ENCODE assay signal across 14 mouse cellular contexts in the genomic region with DNA sequence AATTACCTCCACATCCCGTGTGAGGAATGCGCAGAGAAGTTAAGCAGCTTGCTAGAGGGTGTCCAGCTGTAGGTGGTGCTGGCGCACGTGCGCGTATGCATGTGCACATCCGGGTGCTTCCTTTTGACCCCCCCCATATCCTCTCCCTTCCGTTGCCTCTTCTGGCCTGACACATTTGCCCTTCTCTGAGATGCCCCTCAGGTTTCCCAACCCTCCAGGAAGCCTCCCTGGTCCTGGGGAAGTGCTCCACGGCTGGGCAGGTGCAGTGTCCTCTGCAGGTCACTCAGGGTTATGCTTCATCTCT. TPM values are rescaled to one million over a fixed set of nuclear protein-coding genes. Genes with fewer than 3 reads are reported as not detected.
DNase-seq lines count a peak whose midpoint lies in the region; ATAC-seq and TF ChIP-seq lines count a peak whose summit lies in the region.
"Had no signal": no experiment of that assay in that cellular context is flagged by ENCODE, and none has a peak within 500 bp of the region (broad histone marks: within the 10 kb centered on the region; RNA-seq: fewer than 3 reads in every experiment).

No protein-coding gene starts in this region.

- H3K4me2 ChIP-seq in midbrain, embryonic 11.5 days: no peak overlapping the region
- no peak overlapping the region for H3K4me2 ChIP-seq in midbrain, embryonic 16.5 days (ENCODE audit: low read length)
- no peak overlapping the region for H3K4me2 ChIP-seq in forebrain, embryonic 11.5 days (ENCODE audit: low read depth, low read length, severe bottlenecking)
- H3K4me2 ChIP-seq: embryonic facial prominence, embryonic 12.5 days; liver, embryonic 11.5 days had no signal

- no peak for TF ChIP-seq CTCF in gastrocnemius, adult 2 months (IDR thresholded peaks at IDR 0.05)

- ATAC-seq in midbrain, embryonic 11.5 days (ENCODE audit: low FRiP score): no peak
- no peak for ATAC-seq in midbrain, embryonic 16.5 days
- ATAC-seq in neutrophil, adult 5-6 weeks (ENCODE audit: extremely low read depth, insufficient number of reproducible peaks, low FRiP score, poor library complexity, severe bottlenecking): peak; percentile 55
- no peak for ATAC-seq in forebrain, embryonic 11.5 days (replicated peaks; ENCODE audit: low FRiP score)

- H3K36me3 ChIP-seq in midbrain, embryonic 11.5 days (ENCODE audit: control insufficient read depth, insufficient read depth, low read length): no peaks in the 10 kb centered on the region
- H3K36me3 ChIP-seq in midbrain, embryonic 16.5 days (ENCODE audit: control insufficient read depth, insufficient read depth, low read length): no peaks in the 10 kb centered on the region
- no peaks in the 10 kb centered on the region for H3K36me3 ChIP-seq in forebrain, embryonic 11.5 days (ENCODE audit: control insufficient read depth, insufficient read depth, low read length)
- H3K36me3 ChIP-seq: embryonic facial prominence, embryonic 12.5 days; midbrain, embryonic 10.5 days had no signal

- no peak overlapping the region for H3K9ac ChIP-seq in midbrain, embryonic 11.5 days (ENCODE audit: low read length)
- H3K9ac ChIP-seq in midbrain, embryonic 16.5 days (ENCODE audit: low read depth, low read length): no peak overlapping the region
- H3K9ac ChIP-seq in forebrain, embryonic 11.5 days (ENCODE audit: low read length): no peak overlapping the region
- H3K9ac ChIP-seq: embryonic facial prominence, embryonic 12.5 days had no signal

- no peak overlapping the region for H3K4me3 ChIP-seq in gastrocnemius, adult 2 months
- H3K4me3 ChIP-seq in midbrain, embryonic 11.5 days (ENCODE audit: low read depth, low read length): no peak overlapping the region
- H3K4me3 ChIP-seq in midbrain, embryonic 16.5 days (ENCODE audit: low read depth, low read length): no peak overlapping the region
- H3K4me3 ChIP-seq in forebrain, embryonic 11.5 days (ENCODE audit: low read depth, low read length): no peak overlapping the region
- H3K4me3 ChIP-seq: embryonic facial prominence, embryonic 12.5 days; midbrain, embryonic 10.5 days had no signal

- H3K27me3 ChIP-seq in midbrain, embryonic 11.5 days (ENCODE audit: control insufficient read depth, insufficient read depth, low read length): no peaks in the 10 kb centered on the region
- H3K27me3 ChIP-seq in midbrain, embryonic 16.5 days (ENCODE audit: control insufficient read depth, insufficient read depth, low read depth, low read length): no peaks in the 10 kb centered on the region
- no peaks in the 10 kb centered on the region for H3K27me3 ChIP-seq in forebrain, embryonic 11.5 days (ENCODE audit: control insufficient read depth, insufficient read depth, low read length)
- H3K27me3 ChIP-seq: embryonic facial prominence, embryonic 12.5 days had no signal

- WGBS in midbrain, embryonic 11.5 days: 85% methylated on average over 9 of the region's 9 CpGs
- WGBS in midbrain, embryonic 16.5 days: 87% methylated on average over 9 of the region's 9 CpGs
- WGBS in forebrain, embryonic 11.5 days: 85% methylated on average over 9 of the region's 9 CpGs

- no peaks in the 10 kb centered on the region for H3K4me1 ChIP-seq in midbrain, embryonic 11.5 days (ENCODE audit: control insufficient read depth, insufficient read depth, low read length)
- H3K4me1 ChIP-seq in midbrain, embryonic 16.5 days (ENCODE audit: control insufficient read depth, insufficient read depth, low read length): peaks cover 7% of the 10 kb centered on the region
- no peaks in the 10 kb centered on the region for H3K4me1 ChIP-seq in forebrain, embryonic 11.5 days (replicated peaks; ENCODE audit: control insufficient read depth, insufficient read depth, low read length)
- H3K4me1 ChIP-seq: embryonic facial prominence, embryonic 12.5 days had no signal

- H3K27ac ChIP-seq in gastrocnemius, adult 2 months: peak overlapping the region; percentile 85
- no peak overlapping the region for H3K27ac ChIP-seq in midbrain, embryonic 11.5 days (ENCODE audit: low read depth, low read length)
- H3K27ac ChIP-seq in midbrain, embryonic 16.5 days (ENCODE audit: low read length): no peak overlapping the region
- no peak overlapping the region for H3K27ac ChIP-seq in forebrain, embryonic 11.5 days (ENCODE audit: low read depth, low read length)
- H3K27ac ChIP-seq: embryonic facial prominence, embryonic 12.5 days; midbrain, embryonic 10.5 days had no signal

- no peak for DNase-seq in gastrocnemius, adult 2 months
- DNase-seq in gastrocnemius, postnatal 10 days: no peak
- peak; percentile 47 for DNase-seq in midbrain, embryonic 11.5 days (ENCODE audit: low spot score, missing footprints)
- DNase-seq in thymus, postnatal 4 days: peak; percentile 70
- no peak for DNase-seq in cerebellum, postnatal 25 days
- DNase-seq in forebrain, embryonic 11.5 days (ENCODE audit: low spot score): no peak
- DNase-seq: heart, postnatal 14 days; kidney, postnatal 10 days; lung, postnatal 10 days had no signal

- H3K9me3 ChIP-seq in midbrain, embryonic 11.5 days (ENCODE audit: control insufficient read depth, low read length): no peaks in the 10 kb centered on the region
- no peaks in the 10 kb centered on the region for H3K9me3 ChIP-seq in midbrain, embryonic 16.5 days (replicated peaks; ENCODE audit: control insufficient read depth, low read length, poor library complexity, severe bottlenecking)
- H3K9me3 ChIP-seq in forebrain, embryonic 11.5 days (ENCODE audit: control insufficient read depth, low read length): no peaks in the 10 kb centered on the region
- H3K9me3 ChIP-seq: embryonic facial prominence, embryonic 12.5 days; midbrain, embryonic 10.5 days had no signal

- intact Hi-C loops in gastrocnemius, adult 2 months (cut with DNase I): no loop called here

RNA-seq across cellular contexts. Expression of gene Camk1g, which starts 33.1 kb away (rescaled TPM):
- total RNA-seq in gastrocnemius, adult 2 months (2021): under 1 TPM in 1 of 2 experiments, not detected in 1; 0.22 TPM
- total RNA-seq in gastrocnemius, postnatal 10 days (2021): under 1 TPM; 0.42 to 0.47 TPM
- polyA plus RNA-seq in midbrain, embryonic 11.5 days (2014; fragmentation: Nextera tagmentation; extraction: Ambion mirVana): 17.1 and 20.1 TPM in 2 replicates
- polyA plus RNA-seq in midbrain, embryonic 16.5 days (2015; fragmentation: Nextera tagmentation; extraction: Ambion mirVana): 53.5 and 54.1 TPM in 2 replicates
- not detected in 2 replicates for total RNA-seq in neutrophil, adult 5-6 weeks (2017)
- 15.0 and 17.4 TPM in 2 replicates for polyA plus RNA-seq in forebrain, embryonic 11.5 days (2014; fragmentation: Nextera tagmentation; extraction: Ambion mirVana)

Comparison
In these comparisons a context has a peak if more than half of its experiments do, and no peak if none do; other contexts are left out.
1. DNase-seq: peak in midbrain, embryonic 11.5 days (single experiment) and thymus, postnatal 4 days (single experiment); none in gastrocnemius, adult 2 months (single experiment), gastrocnemius, postnatal 10 days (single experiment), cerebellum, postnatal 25 days (0 of 2) and forebrain, embryonic 11.5 days (single experiment).